Mouse (Mus musculus) thymus, postnatal 4 days (tissue): ENCODE data around the gene Gm14391.
"Not testable (repeated sequence)": the region's sequence is repeated elsewhere in the genome, so short reads cannot be mapped to it uniquely, and the experiment has no call there.

Experiments
- DNase-seq: peaks from one replicate; pipeline ENCODE4 v3.0.0; 2021

Gm14391 gene

GRCm38 (mm10) chr2:175206732-175207131 is at the start of gene Gm14391:
Gm14391 (minus strand) TSS chr2:175206917.
- not testable (repeated sequence) for DNase-seq

- DNase-seq = not testable (repeated sequence)
Observed at GRCm38 (mm10) chr2:175179008-175179407, 27.7 kb downstream of the Gm14391 start.

GRCm38 (mm10) chr2:175176312-175176711 is 30.4 kb downstream of the Gm14391 start:
- DNase-seq = no peak

- DNase-seq = not testable (repeated sequence)
Observed at GRCm38 (mm10) chr2:175175401-175176180, 31.1 kb downstream of the Gm14391 start, which contains the start of gene Gm14443. Gm14443 (minus strand) TSS chr2:175175871.

GRCm38 (mm10) chr2:175174058-175174457 is 32.7 kb downstream of the Gm14391 start:
- not testable (repeated sequence) for DNase-seq

- DNase-seq = not testable (repeated sequence)
Observed at GRCm38 (mm10) chr2:175172906-175173595, 33.7 kb downstream of the Gm14391 start.

- DNase-seq = no peak
Observed at GRCm38 (mm10) chr2:175172123-175172522, 34.6 kb downstream of the Gm14391 start.

- not testable (repeated sequence) for DNase-seq
Observed at GRCm38 (mm10) chr2:175166870-175167269, 39.8 kb downstream of the Gm14391 start.

GRCm38 (mm10) chr2:175165110-175165509 is 41.6 kb downstream of the Gm14391 start:
- DNase-seq = not testable (repeated sequence)

- not testable (repeated sequence) for DNase-seq
Observed at GRCm38 (mm10) chr2:175161438-175161837, 45.3 kb downstream of the Gm14391 start.

- no peak for DNase-seq
Observed at GRCm38 (mm10) chr2:175158642-175159041, 48.1 kb downstream of the Gm14391 start.

GRCm38 (mm10) chr2:175156696-175157095 is 50.0 kb downstream of the Gm14391 start:
- DNase-seq = no peak

GRCm38 (mm10) chr2:175141993-175142295 is 64.8 kb downstream of the Gm14391 start, which contains the start of gene Gm14399:
Gm14399 (minus strand) TSS chr2:175142012.
- not testable (repeated sequence) for DNase-seq

GRCm38 (mm10) chr2:175141118-175141992 is 65.4 kb downstream of the Gm14391 start:
- DNase-seq = peak; percentile 25
